Mouse (Mus musculus) CD8-positive naive resting alpha-beta T cell, adult 2 months (primary cell): ENCODE data around the gene Srcin1.
A peak's percentile ranks its signal among the peaks of the same experiment; 100 is the strongest.

Experiments used
- DNase-seq, 2 experiments: peaks; one replicate each; pipeline ENCODE4 v3.0.0; 2022; ENCODE audit warnings: low read depth in 2 of 2, low spot score in 2 of 2

Gene Srcin1

GRCm38 (mm10) chr11:97576136-97576906 lies at the start of gene Srcin1:
Srcin1 (minus strand) TSS chr11:97576186.
- DNase-seq = no peak

DNA sequence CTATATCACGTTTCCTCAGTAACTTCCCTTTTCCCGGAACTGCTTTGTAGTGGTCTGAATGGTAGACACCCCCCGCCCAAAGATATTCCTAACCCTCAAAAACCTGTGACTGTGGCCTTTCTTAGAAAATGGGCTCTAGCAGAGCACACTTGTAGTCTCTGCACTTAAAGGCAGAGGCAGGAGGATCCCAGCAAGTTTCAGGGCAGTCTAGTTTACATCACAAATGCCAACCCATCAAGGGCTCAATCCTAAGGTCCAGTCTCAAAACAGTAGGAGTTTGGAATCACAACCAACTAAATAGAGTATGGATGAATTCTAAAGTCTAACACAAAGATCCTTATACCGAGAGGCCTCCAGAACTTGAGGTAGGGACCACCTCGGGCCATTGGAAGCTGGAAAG lies 49.6 kb upstream of the Srcin1 start:
- no peak for DNase-seq

GRCm38 (mm10) chr11:97623166-97623565 lies 47.2 kb upstream of the Srcin1 start:
- no peak for DNase-seq

DNA sequence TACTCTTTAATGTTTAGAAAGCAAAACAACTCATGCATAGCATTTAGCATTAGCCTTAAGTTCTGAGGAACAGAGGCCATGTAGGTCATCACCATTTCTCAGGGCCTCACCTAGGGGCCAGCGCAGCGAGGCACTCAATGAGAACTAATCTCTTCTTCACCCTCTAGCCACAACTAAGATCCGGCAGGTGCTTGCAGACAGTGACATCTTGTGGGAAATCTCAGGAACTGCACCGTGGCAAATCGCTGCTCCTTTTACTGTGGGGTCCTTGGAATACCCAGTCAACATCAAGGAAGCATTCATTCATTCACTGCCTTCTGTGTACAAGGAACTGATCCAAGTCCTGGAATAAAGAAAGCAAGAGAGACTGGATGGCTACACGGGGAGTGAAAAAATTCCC lies 46.5 kb upstream of the Srcin1 start:
- DNase-seq = peak; percentile 65 to 71

- no peak for DNase-seq
These were observed 43.4 kb upstream of the Srcin1 start for GRCm38 (mm10) chr11:97619391-97619795.

DNA sequence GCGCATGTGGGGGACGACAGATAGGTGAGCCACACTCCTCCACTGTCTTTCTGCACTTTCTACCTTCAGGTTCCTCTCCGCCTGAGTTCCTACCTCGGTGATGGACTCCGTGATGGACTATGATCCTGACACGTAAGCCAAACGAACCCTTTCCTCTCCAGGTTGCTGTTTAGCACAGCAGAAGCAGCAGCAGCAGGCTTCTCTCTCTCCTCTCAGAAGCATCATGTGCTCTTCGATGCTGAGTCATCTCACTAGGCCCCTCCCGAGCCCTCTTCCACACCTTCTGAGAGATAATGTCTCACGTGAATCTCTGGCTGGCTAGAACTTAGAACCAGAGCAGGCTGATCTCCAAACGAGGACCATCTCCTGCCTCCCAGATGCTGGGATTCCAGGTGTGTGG lies 42.4 kb upstream of the Srcin1 start:
- no peak for DNase-seq

DNA sequence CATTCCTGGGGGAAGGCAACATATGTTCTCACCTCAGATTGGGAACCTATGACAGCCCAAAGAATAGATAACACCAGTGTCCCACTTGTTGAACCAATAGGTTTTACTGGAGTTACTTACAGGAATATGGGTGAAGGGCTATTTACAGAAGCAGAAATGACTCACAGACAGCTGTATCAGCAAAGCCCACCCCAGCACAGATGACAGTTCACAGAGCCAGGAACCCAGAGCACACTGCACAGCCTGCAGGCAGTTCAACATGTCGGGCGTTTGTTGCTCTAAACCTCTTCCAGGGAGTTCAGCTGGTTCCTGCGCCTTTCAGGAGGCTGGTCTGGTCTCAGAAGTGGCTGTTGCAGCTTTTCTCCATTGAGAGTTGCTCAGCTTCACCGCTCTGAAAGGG lies 39.3 kb upstream of the Srcin1 start:
- no peak for DNase-seq

DNA sequence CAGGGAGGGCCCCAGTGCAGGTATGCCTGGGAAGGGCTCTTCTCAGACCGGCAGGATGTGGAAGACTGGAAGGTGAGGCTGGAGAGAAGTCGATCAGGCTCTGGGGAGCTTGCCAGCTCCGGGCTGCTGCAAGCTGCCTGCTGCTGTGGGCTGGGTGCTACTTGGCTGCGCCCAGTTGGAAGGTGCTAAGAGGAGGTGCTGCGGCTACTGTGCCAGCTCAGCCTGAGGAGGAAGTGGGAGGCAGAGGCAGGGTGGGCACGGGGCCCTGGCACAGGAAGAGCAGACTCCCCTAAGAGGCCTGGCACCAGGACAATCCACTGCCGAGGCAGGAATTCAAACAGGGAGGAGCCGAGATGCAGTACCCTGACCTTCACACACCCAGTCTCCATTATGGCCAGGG lies 35.1 kb upstream of the Srcin1 start:
- DNase-seq = no peak

DNA sequence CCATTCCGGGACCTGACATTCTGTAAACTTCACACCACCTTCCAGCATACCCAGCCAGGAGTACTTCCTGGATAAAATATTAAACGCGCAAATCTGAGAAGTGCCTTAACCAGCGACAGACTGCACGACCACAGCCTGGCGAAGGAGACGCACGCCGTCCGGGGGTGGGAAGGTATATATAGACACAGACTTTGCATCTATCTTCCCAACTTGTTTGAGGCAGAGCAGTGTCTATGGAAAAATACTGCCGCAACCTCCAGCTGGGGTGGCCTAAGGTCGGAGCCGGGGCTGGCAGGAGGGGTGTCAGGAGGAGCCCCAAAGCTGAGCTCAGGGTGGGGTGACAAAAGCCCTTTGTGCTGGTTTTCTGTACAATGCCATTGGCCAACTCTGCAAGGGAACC lies 33.8 kb upstream of the Srcin1 start:
- no peak for DNase-seq

DNA sequence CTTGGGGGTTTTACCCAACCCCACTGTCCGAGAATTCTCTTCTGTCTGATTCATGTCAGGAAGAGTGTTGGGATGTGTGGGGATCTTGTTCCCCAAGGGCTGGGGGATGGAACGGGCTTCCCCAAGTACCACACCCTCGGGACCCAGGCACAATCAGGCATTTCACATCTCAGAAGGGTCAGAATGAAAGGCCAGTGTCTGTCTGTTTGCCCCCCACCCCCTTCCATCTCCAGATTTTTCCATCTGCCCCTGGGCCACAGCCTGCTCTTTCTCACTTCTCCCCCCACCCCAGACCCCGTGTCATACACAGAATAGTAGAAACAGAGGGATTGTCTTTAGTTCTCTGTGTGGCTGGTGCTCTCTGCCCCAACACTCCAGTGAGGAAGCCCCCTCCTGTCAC lies 32.9 kb upstream of the Srcin1 start:
- DNase-seq = no peak

- no peak for DNase-seq
These were observed 31.2 kb upstream of the Srcin1 start for GRCm38 (mm10) chr11:97607056-97607725.

DNA sequence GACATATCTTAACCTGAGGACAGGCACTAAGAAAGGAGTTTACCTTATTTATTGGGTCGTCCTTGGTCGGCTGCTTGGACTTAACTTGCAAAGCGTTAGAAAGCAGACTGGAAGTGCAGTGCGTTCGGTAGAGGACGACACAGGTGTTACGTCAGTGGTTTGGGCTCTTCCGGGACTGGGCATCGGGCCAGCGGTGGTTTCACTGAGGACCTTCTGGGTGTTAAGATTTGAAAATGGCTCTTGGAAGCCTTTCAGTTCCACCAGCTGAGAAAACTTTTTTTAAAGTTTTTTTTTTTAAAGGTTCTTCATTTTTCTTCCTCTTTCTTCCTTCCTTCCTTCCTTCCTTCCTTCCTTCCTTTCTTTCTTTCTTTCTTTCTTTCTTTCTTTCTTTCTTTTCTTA lies 27.9 kb upstream of the Srcin1 start:
- no peak for DNase-seq

DNA sequence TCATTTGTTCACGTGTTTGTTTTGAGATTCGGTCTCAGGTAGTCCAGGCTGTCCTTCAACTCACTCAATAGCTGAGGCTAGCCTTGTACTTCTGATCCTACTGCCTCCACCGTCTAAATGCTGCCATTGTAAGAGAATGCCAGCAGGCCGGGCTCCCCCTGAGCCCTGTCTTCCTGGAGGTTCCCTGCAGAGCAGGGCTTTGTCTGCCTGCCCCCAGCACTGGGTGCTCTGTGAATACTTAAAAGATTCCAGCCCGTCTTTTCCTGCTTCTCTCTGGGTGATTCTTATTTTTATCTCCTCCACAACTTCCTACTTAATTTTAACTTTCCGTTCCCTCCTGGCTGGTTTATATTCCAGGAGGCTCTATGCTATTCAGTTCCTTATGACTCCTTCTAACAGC lies 26.2 kb upstream of the Srcin1 start:
- DNase-seq = no peak

GRCm38 (mm10) chr11:97599104-97599503 lies 23.1 kb upstream of the Srcin1 start:
- DNase-seq = no peak

GRCm38 (mm10) chr11:97597945-97598691 lies 22.1 kb upstream of the Srcin1 start:
- no peak for DNase-seq

GRCm38 (mm10) chr11:97594136-97594535 lies 18.1 kb upstream of the Srcin1 start:
- no peak for DNase-seq

DNA sequence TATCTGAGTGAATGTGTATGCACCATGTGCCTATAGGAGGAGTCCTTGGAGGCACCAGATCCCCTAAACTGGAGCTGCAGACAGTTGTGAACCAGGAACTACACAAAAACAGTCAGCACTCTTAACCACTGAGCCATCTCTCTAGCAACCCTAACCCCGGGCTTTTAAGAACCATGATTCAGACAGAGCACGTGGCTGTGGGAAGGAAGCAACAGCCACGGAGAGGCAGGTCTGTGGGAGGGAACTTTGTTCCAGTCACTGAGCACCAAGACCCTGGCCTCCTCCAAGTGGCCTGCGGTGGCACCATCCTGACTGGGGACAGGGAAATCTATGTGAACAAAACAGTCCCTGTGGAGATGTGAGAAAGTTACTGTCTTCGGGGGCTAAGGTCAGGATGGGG lies 15.9 kb upstream of the Srcin1 start:
- no peak for DNase-seq

DNA sequence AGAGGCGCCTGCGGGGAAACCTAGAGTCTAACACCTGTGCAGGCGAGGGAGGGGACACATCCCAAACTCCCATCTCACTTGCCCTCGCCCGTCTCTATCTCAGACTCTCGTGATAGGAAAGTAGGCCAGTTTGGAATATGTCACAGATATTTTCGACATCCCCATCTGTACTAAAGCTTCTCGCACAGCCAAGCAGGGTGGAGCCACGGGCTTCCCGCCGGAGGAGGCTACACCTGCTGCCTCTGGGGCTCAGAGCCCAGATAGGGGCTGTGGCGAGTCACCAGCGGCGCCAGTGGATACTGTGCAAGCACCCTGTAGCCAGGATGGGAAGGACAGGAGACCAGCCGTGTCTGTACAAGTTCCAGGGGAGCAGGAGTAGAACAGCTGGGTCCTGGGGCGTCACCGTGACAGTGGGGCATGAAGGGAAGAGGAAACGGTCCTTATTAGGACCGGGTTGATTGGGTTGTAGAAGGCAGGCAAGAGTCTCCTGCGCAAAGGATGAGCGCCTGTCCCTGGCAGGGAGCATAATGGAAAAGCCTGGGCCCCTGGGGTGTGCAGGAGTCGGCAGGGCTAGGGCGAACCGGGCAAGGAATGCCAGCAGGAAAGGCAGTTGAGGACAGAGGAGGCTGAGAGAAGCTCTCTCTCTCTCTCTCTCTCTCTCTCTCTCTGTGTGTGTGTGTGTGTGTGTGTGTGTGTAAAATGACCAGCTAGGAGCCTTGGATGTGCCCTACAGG lies 14.4 kb upstream of the Srcin1 start:
- DNase-seq = no peak

- DNase-seq = no peak
These were observed 13.2 kb upstream of the Srcin1 start for GRCm38 (mm10) chr11:97589216-97589615.

DNA sequence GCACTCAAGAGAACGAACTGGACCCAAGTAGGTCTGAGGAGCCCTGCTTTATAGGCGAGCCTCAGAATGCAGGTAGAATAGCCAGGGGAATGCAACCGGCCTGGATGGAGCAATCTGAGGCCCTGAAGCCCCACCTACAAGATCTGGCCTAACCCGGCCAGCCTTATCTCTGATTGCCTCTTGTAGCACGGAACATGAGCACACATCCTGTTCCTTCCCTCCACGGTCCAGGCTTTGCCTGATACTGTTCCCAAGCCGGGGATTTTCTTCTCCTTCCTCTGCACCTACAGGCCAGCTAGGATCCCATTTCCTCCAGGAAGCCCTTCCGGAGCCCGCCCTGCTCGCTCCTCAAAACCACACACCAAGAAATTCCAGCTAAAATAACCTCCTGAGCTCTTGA lies 9.9 kb upstream of the Srcin1 start:
- no peak for DNase-seq

DNA sequence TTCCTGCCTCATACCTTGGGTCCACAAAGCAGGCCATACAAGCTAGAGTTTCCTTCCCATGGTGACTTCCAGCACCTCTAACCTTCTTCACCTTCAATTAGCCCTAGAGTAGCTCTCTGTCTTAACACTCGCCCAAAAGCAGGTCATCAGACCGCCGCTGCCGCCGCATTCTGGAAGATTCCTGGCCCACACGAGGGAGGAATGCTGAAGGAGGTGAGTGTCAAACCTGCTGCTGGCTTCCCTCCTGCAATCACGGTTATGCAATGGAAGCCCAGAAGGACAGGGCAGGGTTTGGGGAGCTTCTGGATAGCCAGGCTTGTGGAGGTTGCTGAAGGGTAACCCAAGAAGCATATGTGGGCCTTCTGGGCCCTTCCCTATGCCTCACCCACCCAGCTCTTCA lies 8.5 kb upstream of the Srcin1 start:
- DNase-seq = no peak
